Mouse (Mus musculus) brain, embryonic 14.5 days (tissue): ENCODE data around the gene Stat5b.

Experiments used
- CTCF ChIP-seq: fragments of 200-500 bp; IDR thresholded peaks from 2 replicates; pipeline ENCODE4 v1.5.1; 2012; ENCODE audit warnings: inconsistent platforms, mild to moderate bottlenecking, moderate library complexity, borderline replicate concordance; ENCODE audit not compliant: insufficient read depth, insufficient read length; ENCODE audit errors: extremely low read depth
- POLR2A ChIP-seq: fragments of 200-500 bp; IDR thresholded peaks from 2 replicates; pipeline ENCODE4 v1.6.1; 2012; ENCODE audit warnings: mild to moderate bottlenecking, inconsistent platforms, borderline replicate concordance; ENCODE audit not compliant: poor library complexity, insufficient read depth, insufficient read length, severe bottlenecking; ENCODE audit errors: extremely low read depth

DNA sequence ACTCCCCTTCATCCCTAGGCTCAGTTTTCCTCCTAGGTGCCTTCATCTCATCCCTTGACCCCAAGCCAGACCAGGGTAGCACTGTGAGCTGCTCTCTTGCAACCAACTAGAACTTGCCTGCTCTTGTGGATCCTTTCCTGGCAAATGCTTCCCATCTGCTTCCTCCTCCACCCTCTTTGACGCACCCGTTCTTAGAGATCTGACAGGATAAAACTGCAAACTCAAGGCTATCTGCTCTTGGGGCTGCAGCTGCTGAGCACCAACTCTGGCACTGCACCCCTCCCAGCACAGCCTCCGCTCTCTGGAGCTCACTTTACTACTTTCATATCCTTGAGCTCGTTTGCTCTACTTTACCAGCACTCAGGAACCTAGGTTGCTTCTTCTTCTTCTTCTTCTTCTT, 101.9 kb downstream of the Stat5b start:
- TF ChIP-seq CTCF (no peak), POLR2A (no peak)
